Mouse (Mus musculus) mammary gland, adult 2 months (tissue): Measurements from ENCODE around the gene Mcur1. TPM values are rescaled to one million over a fixed set of nuclear protein-coding genes. Genes with fewer than 3 reads are reported as not detected.

Experiments used
- polyA plus RNA-seq: library from polyadenylated mRNA; depleted of rRNA; stranded (reverse); fragments of >200 nt; gene quantifications from 2 replicates; pipeline ENCODE4 v1.2.3, GENCODE M21; 2012; ENCODE audit warnings: low replicate concordance; rRNA removed

Mcur1 gene
- polyA plus RNA-seq, result 47.8 and 61.1 TPM in 2 replicates

DNA sequence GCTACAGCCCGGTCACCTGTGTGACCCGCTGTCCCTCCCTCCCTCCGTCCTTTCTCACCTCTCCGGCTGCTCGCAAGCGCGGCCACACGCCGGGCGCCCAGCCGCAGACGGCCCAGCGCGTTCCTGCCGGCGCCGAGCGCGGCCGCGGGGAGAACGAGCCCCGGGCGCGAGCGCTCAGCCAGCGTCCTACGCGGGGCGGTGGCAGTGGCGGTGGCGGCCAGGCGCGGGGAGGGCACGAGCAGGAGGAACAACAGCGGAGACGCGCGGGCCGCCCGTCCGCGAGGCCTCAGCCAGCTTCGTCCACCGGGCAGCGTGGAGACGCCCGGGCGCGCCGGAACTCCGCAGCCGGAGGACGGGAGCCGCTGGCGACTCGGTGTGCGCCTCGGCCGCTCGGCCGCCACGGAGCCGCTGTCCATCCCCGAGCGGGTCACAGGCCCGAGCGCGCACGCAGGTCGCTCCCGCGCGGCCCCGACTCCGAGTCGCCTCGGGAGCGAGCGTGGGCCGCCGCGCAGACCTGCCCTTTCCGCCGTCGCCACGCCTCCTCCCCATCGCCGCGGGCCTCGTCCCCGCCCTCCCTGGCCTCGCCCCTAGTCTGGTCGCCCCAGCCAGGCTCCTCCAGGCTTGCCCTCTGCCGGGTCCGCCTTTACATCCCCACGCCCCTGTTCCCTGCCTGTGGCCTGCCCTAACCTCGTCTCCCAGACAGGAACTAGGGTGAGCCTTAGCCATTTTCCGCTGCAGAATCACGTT lies at the start of gene Mcur1:
Gene Mcur1, minus strand, starts transcription at position 481 of the 747 bp plus-strand sequence.

Other genes starting within 250 kb of the Mcur1 start
- gene Sirt5, start 194.7 kb downstream of the Mcur1 start, polyA plus RNA-seq, result 7.5 and 7.7 TPM in 2 replicates
- 25.2 and 59.5 TPM in 2 replicates for gene Nol7, start 161.8 kb downstream of the Mcur1 start, polyA plus RNA-seq
- gene Ranbp9, start 78.9 kb downstream of the Mcur1 start, polyA plus RNA-seq, result 19.6 and 26.7 TPM in 2 replicates
- 0.31 and 0.53 TPM in 2 replicates for gene Rnf182, start 55.5 kb upstream of the Mcur1 start, polyA plus RNA-seq
- 18.0 and 29.3 TPM in 2 replicates for gene Cd83, start 224.6 kb upstream of the Mcur1 start, polyA plus RNA-seq